In the genomic region with DNA sequence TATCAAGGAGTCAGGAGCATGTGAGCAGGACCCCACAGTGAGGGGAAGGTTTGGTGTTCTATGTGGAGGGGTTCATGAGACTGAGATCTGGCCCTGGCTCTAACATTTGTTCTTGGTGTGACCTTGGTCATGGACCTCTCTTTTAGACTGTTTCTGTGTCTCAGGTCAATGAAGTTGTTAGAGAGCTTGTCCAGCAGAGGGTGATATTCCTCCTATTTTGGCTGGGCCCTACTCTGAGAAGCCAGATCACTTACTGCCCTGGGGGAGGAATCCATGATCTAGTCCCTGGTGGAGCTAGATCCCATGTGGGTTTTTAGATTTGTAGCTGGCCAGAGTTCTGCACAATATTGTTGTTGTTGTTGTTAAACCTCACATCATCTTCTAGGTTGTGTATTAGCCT, we compare ENCODE assay signal across 9 mouse cellular contexts. TPM values are rescaled to one million over a fixed set of nuclear protein-coding genes. Genes with fewer than 3 reads are reported as not detected.
DNase-seq lines count a peak whose midpoint lies in the region; ATAC-seq and TF ChIP-seq lines count a peak whose summit lies in the region.
"Had no signal": no experiment of that assay in that cellular context is flagged by ENCODE, and none has a peak within 500 bp of the region (broad histone marks: within the 10 kb centered on the region; RNA-seq: fewer than 3 reads in every experiment).

No protein-coding gene starts in this region.

- ATAC-seq in intestine, embryonic 15.5 days: 0 out of 2 replicates have a peak, but pooled peaks have one; percentile 45

- H3K27ac ChIP-seq in left cerebral cortex, adult 2 months: no peak overlapping the region
- no peak overlapping the region for H3K27ac ChIP-seq in intestine, embryonic 15.5 days

- H3K4me3 ChIP-seq in left cerebral cortex, adult 2 months: no peak overlapping the region
- no peak overlapping the region for H3K4me3 ChIP-seq in intestine, embryonic 15.5 days (replicated peaks)
- H3K4me3 ChIP-seq: myocyte had no signal

- no peaks in the 10 kb centered on the region for H3K27me3 ChIP-seq in intestine, embryonic 15.5 days (replicated peaks)

- no peak overlapping the region for H3K9ac ChIP-seq in intestine, embryonic 15.5 days

- intact Hi-C loops in left cerebral cortex, adult 2 months (cut with DNase I): loop anchor here (2.0 to 5.0 kb wide), 4 partner anchors 157 to 806 kb away; no protein-coding TSS in a partner anchor

- no peak overlapping the region for H3K4me2 ChIP-seq in intestine, embryonic 15.5 days (replicated peaks)

- peak; percentile 53 for TF ChIP-seq CTCF in left cerebral cortex, adult 2 months (IDR thresholded peaks at IDR 0.05)

- no peaks in the 10 kb centered on the region for H3K36me3 ChIP-seq in intestine, embryonic 15.5 days

- H3K4me1 ChIP-seq in intestine, embryonic 15.5 days (replicated peaks): no peaks in the 10 kb centered on the region

- H3K9me3 ChIP-seq in intestine, embryonic 15.5 days: no peaks in the 10 kb centered on the region

- peak in 1 of 2 experiments; percentile 13 for DNase-seq in left cerebral cortex, adult 2 months (ENCODE audit: extremely low spot score in 1 of 2, low spot score in 2 of 2)
- no peak for DNase-seq in left cerebral cortex, adult 11 months (ENCODE audit: low spot score)
- peak; percentile 44 for DNase-seq in Muller cell, postnatal 12 days (ENCODE audit: inconsistent ontology term)
- DNase-seq in cerebellum, adult 9-11 months: peak; percentile 8
- DNase-seq in lung, adult 18-20 months: peak; percentile 15 to 59
- DNase-seq in thymus, postnatal 25 days: peak; percentile 15
- DNase-seq in left cerebral cortex, adult 8-10 months (ENCODE audit: low spot score in 2 of 2): no peak

RNA-seq across cellular contexts. Expression of a gene that starts 23.0 kb away (rescaled TPM):
- not detected for total RNA-seq in left cerebral cortex, adult 2 months (2021)
- polyA plus RNA-seq in intestine, embryonic 15.5 days (2015; fragmentation: Nextera tagmentation; extraction: Ambion mirVana): not detected in 2 replicates
- not detected for total RNA-seq in left cerebral cortex, adult 8-10 months (2022)
- polyA plus RNA-seq: myocyte had no signal

RNA-seq across cellular contexts. Expression of a gene that starts 58.8 kb away (rescaled TPM):
- total RNA-seq in left cerebral cortex, adult 2 months (2021): under 1 TPM; 0.23 to 0.29 TPM
- polyA plus RNA-seq in intestine, embryonic 15.5 days (2015; fragmentation: Nextera tagmentation; extraction: Ambion mirVana): 0.16 and 0.28 TPM in 2 replicates
- under 1 TPM in 1 of 4 experiments, not detected in 3; 0.25 TPM for total RNA-seq in left cerebral cortex, adult 8-10 months (2022)

Comparison
In these comparisons a context has a peak if more than half of its experiments do, and no peak if none do; other contexts are left out.
1. DNase-seq: peak in Muller cell, postnatal 12 days (single experiment), cerebellum, adult 9-11 months (single experiment), lung, adult 18-20 months (2 of 2) and thymus, postnatal 25 days (single experiment); none in left cerebral cortex, adult 11 months (single experiment) and left cerebral cortex, adult 8-10 months (0 of 2).